Mouse (Mus musculus) limb, embryonic 10.5 days (tissue): Measurements from ENCODE around the gene Lrrc25. TPM values are rescaled to one million over a fixed set of nuclear protein-coding genes. Genes with fewer than 3 reads are reported as not detected.

Experiments used
- DNase-seq: peaks from one replicate; pipeline ENCODE4 v3.0.0-alpha.2; 2017; ENCODE audit warnings: low spot score
- H3K27ac ChIP-seq: fragments of 300-500 bp; sonication (generic); 2 replicates; pipeline ENCODE4 v1.5.1; 2016; ENCODE audit warnings: mild to moderate bottlenecking
- H3K27me3 ChIP-seq: fragments of 300-500 bp; sonication (generic); 2 replicates; pipeline ENCODE4 v1.6.1; 2016; ENCODE audit warnings: low read depth, mild to moderate bottlenecking; ENCODE audit not compliant: poor library complexity, severe bottlenecking
- H3K36me3 ChIP-seq: fragments of 300-500 bp; sonication (generic); 2 replicates; pipeline ENCODE4 v1.6.1; 2016; ENCODE audit warnings: mild to moderate bottlenecking, moderate library complexity
- H3K4me1 ChIP-seq: fragments of 300-500 bp; sonication (generic); 2 replicates; pipeline ENCODE4 v1.6.1; 2016
- H3K4me3 ChIP-seq: fragments of 300-500 bp; sonication (generic); 2 replicates; pipeline ENCODE4 v1.5.1; 2016; ENCODE audit warnings: mild to moderate bottlenecking, moderate library complexity
- H3K9me3 ChIP-seq: fragments of 300-500 bp; sonication (generic); replicated peaks from 2 replicates; pipeline ENCODE4 v1.6.1; 2016; ENCODE audit warnings: mild to moderate bottlenecking
- WGBS: fragments of 180-500 bp; shearing (Covaris S2); methylation state at CpG from one replicate; pipeline ENCODE4 v1.1.7; 2016; 5-methylcytosine and 5-hydroxymethylcytosine counted together
- polyA plus RNA-seq: library from polyadenylated mRNA; unstranded; fragments of >200 nt; fragmentation: Nextera tagmentation; extraction: Ambion mirVana; gene quantifications from 2 replicates; pipeline ENCODE4 v1.2.1, GENCODE M21; 2016

Gene Lrrc25
- polyA plus RNA-seq, 1 experiment from 2014 or later: 0.64 TPM

- no peak for DNase-seq
- no peak overlapping the region for H3K4me3 ChIP-seq
- peaks cover 60% of the 10 kb centered on the region for H3K36me3 ChIP-seq
- 90% methylated on average over 7 of the region's 7 CpGs for WGBS
- peaks cover 77% of the 10 kb centered on the region for H3K4me1 ChIP-seq
- H3K27ac ChIP-seq: peak overlapping the region; percentile 14
- H3K27me3 ChIP-seq: no peaks in the 10 kb centered on the region
- H3K9me3 ChIP-seq: peaks cover 2% of the 10 kb centered on the region
Measured at GRCm38 (mm10) chr8:70604558-70604957, 11.4 kb upstream of the Lrrc25 start.

GRCm38 (mm10) chr8:70605871-70606779 lies 9.8 kb upstream of the Lrrc25 start:
- Histone ChIP-seq H3K27ac (peak overlapping the region; percentile 99), H3K9me3 (peaks cover 2% of the 10 kb centered on the region), H3K27me3 (no peaks in the 10 kb centered on the region), H3K4me1 (peaks cover 77% of the 10 kb centered on the region), H3K36me3 (peaks cover 52% of the 10 kb centered on the region), H3K4me3 (peak overlapping the region; percentile 87)
- 87% methylated on average over 9 of the region's 9 CpGs for WGBS
- no peak for DNase-seq

- H3K4me3 ChIP-seq: peak overlapping the region; percentile 87
- H3K36me3 ChIP-seq: peaks cover 45% of the 10 kb centered on the region
- H3K27ac ChIP-seq: peak overlapping the region; percentile 99
- peaks cover 77% of the 10 kb centered on the region for H3K4me1 ChIP-seq
- H3K9me3 ChIP-seq: no peaks in the 10 kb centered on the region; the same call in 1 of the 2 replicates
- no peaks in the 10 kb centered on the region for H3K27me3 ChIP-seq
- DNase-seq: peak; percentile 61
- WGBS: 63% methylated on average over 18 of the region's 18 CpGs
Measured at GRCm38 (mm10) chr8:70606780-70607602, 9.0 kb upstream of the Lrrc25 start.

- Histone ChIP-seq H3K9me3 (no peaks in the 10 kb centered on the region), H3K27ac (peak overlapping the region; percentile 99), H3K27me3 (no peaks in the 10 kb centered on the region), H3K36me3 (peaks cover 39% of the 10 kb centered on the region), H3K4me3 (peak overlapping the region; percentile 87), H3K4me1 (peaks cover 76% of the 10 kb centered on the region)
- 27% methylated on average over 6 of the region's 6 CpGs for WGBS
- DNase-seq: no peak
Measured at GRCm38 (mm10) chr8:70607603-70607897, 8.4 kb upstream of the Lrrc25 start.

GRCm38 (mm10) chr8:70607898-70608748 lies 7.8 kb upstream of the Lrrc25 start:
- Histone ChIP-seq H3K4me1 (peaks cover 73% of the 10 kb centered on the region), H3K4me3 (peak overlapping the region; percentile 87), H3K9me3 (no peaks in the 10 kb centered on the region), H3K27me3 (no peaks in the 10 kb centered on the region), H3K36me3 (peaks cover 33% of the 10 kb centered on the region), H3K27ac (peak overlapping the region; percentile 99)
- 3% methylated on average over 84 of the region's 84 CpGs for WGBS
- peak; percentile 80 for DNase-seq

GRCm38 (mm10) chr8:70608749-70609367 lies 7.1 kb upstream of the Lrrc25 start, which contains the start of gene Ssbp4:
Gene Ssbp4, minus strand, starts transcription at chr8:70608872.
- DNase-seq: no peak
- peak within 1 kb of the TSS; percentile 99 for H3K27ac ChIP-seq
- H3K4me1 ChIP-seq: peaks cover 73% of the 10 kb centered on the region
- H3K27me3 ChIP-seq: no peaks in the 10 kb centered on the region
- H3K9me3 ChIP-seq: no peaks in the 10 kb centered on the region
- peaks cover 27% of the 10 kb centered on the region for H3K36me3 ChIP-seq
- WGBS: 6% methylated on average over 26 of the region's 26 CpGs
- peak within 1 kb of the TSS; percentile 87 for H3K4me3 ChIP-seq

- peak; percentile 95 for DNase-seq
- Histone ChIP-seq H3K27me3 (no peaks in the 10 kb centered on the region), H3K4me3 (peak overlapping the region; percentile 87), H3K36me3 (peaks cover 21% of the 10 kb centered on the region), H3K9me3 (no peaks in the 10 kb centered on the region), H3K4me1 (peaks cover 73% of the 10 kb centered on the region), H3K27ac (peak overlapping the region; percentile 99)
- under 1% methylated on average over 39 of the region's 39 CpGs for WGBS
Measured at GRCm38 (mm10) chr8:70609368-70609848, 6.5 kb upstream of the Lrrc25 start.

GRCm38 (mm10) chr8:70609849-70610795 lies 5.8 kb upstream of the Lrrc25 start:
- no peaks in the 10 kb centered on the region for H3K27me3 ChIP-seq
- H3K9me3 ChIP-seq: no peaks in the 10 kb centered on the region
- DNase-seq: peak; percentile 93
- peak overlapping the region; percentile 99 for H3K27ac ChIP-seq
- peaks cover 14% of the 10 kb centered on the region for H3K36me3 ChIP-seq
- peak overlapping the region; percentile 87 for H3K4me3 ChIP-seq
- H3K4me1 ChIP-seq: peaks cover 66% of the 10 kb centered on the region
- WGBS: 1% methylated on average over 43 of the region's 45 CpGs

- under 1% methylated on average over 54 of the region's 54 CpGs for WGBS
- Histone ChIP-seq H3K27ac (peak overlapping the region; percentile 99), H3K4me1 (peaks cover 60% of the 10 kb centered on the region), H3K4me3 (peak overlapping the region; percentile 87), H3K36me3 (peaks cover 6% of the 10 kb centered on the region), H3K9me3 (no peaks in the 10 kb centered on the region), H3K27me3 (no peaks in the 10 kb centered on the region)
- peak; percentile 97 for DNase-seq
Measured at GRCm38 (mm10) chr8:70610796-70611771, 4.9 kb upstream of the Lrrc25 start.

- H3K27me3 ChIP-seq: no peaks in the 10 kb centered on the region
- H3K4me3 ChIP-seq: peak overlapping the region; percentile 87
- no peaks in the 10 kb centered on the region for H3K9me3 ChIP-seq
- DNase-seq: peak; percentile 88
- H3K27ac ChIP-seq: peak overlapping the region; percentile 99
- peaks cover 52% of the 10 kb centered on the region for H3K4me1 ChIP-seq
- peaks cover 3% of the 10 kb centered on the region; the same call in 1 of the 2 replicates for H3K36me3 ChIP-seq
- WGBS: under 1% methylated on average over 6 of the region's 6 CpGs
Measured at GRCm38 (mm10) chr8:70611849-70612248, 4.1 kb upstream of the Lrrc25 start.
